Comparison of ENCODE assay signal across 8 mouse cellular contexts in the genomic region with DNA sequence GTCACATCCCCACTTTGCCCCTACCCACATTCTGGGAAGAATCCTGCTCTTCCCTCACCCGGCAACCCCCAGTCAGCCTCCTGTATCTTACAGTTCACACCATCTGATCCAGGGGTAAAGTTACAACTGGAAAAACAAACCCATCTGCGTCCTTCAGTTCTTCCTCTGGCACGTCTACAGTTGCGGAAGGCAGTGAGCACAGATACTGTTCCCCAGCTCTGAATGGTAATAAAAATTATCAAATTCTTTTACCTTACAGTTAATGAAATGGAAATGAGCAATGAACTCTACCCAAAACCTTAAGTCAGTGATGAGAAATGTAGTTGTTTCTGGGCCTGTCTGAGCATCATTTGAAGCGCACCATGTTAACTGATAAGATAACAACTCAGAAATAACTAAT. TPM values are rescaled to one million over a fixed set of nuclear protein-coding genes. Genes with fewer than 3 reads are reported as not detected.
A peak's percentile ranks its signal among the peaks of the same experiment; 100 is the strongest.
DNase-seq lines count a peak whose midpoint lies in the region; ATAC-seq lines count a peak whose summit lies in the region.

No protein-coding gene starts in this region.

- H3K36me3 ChIP-seq in lung, embryonic 16.5 days (ENCODE audit: control insufficient read depth, insufficient read depth, low read length): no peaks in the 10 kb centered on the region
- H3K36me3 ChIP-seq in embryonic facial prominence, embryonic 10.5 days (replicated peaks): no peaks in the 10 kb centered on the region
- H3K36me3 ChIP-seq in midbrain, embryonic 10.5 days: no peaks in the 10 kb centered on the region

- no peak for ATAC-seq in lung, embryonic 16.5 days (ENCODE audit: low read depth)
- ATAC-seq in monocyte, adult 5-6 weeks (replicated peaks; ENCODE audit: insufficient number of reproducible peaks, low FRiP score, low TSS enrichment, poor library complexity, severe bottlenecking): no peak

- no peaks in the 10 kb centered on the region for H3K27me3 ChIP-seq in lung, embryonic 16.5 days (ENCODE audit: control insufficient read depth, insufficient read depth, low read depth, low read length)
- H3K27me3 ChIP-seq in embryonic facial prominence, embryonic 10.5 days (replicated peaks; ENCODE audit: low read depth, poor library complexity, severe bottlenecking): no peaks in the 10 kb centered on the region
- no peaks in the 10 kb centered on the region for H3K27me3 ChIP-seq in midbrain, embryonic 10.5 days (ENCODE audit: low read depth, poor library complexity, severe bottlenecking)

- H3K4me1 ChIP-seq in lung, embryonic 16.5 days (replicated peaks; ENCODE audit: control insufficient read depth, insufficient read depth, low read length): peaks cover 61% of the 10 kb centered on the region
- peaks cover 68% of the 10 kb centered on the region for H3K4me1 ChIP-seq in embryonic facial prominence, embryonic 10.5 days
- peaks cover 77% of the 10 kb centered on the region for H3K4me1 ChIP-seq in midbrain, embryonic 10.5 days

- 30% methylated on average over 5 of the region's 5 CpGs for WGBS in lung, embryonic 16.5 days
- WGBS in embryonic facial prominence, embryonic 10.5 days: 49% methylated on average over 5 of the region's 5 CpGs
- WGBS in midbrain, embryonic 10.5 days: 55% methylated on average over 5 of the region's 5 CpGs

- H3K9me3 ChIP-seq in lung, embryonic 16.5 days (ENCODE audit: control insufficient read depth, low read length): no peaks in the 10 kb centered on the region
- H3K9me3 ChIP-seq in embryonic facial prominence, embryonic 10.5 days: no peaks in the 10 kb centered on the region
- H3K9me3 ChIP-seq in midbrain, embryonic 10.5 days (replicated peaks): peaks cover 4% of the 10 kb centered on the region

- 0 out of 2 replicates have a peak overlapping the region, but pooled peaks have one; percentile 2 for H3K4me3 ChIP-seq in lung, embryonic 16.5 days (ENCODE audit: low read length)
- H3K4me3 ChIP-seq in embryonic facial prominence, embryonic 10.5 days: no peak overlapping the region
- no peak overlapping the region for H3K4me3 ChIP-seq in midbrain, embryonic 10.5 days

- H3K27ac ChIP-seq in lung, embryonic 16.5 days (ENCODE audit: low read length): peak overlapping the region; percentile 99
- H3K27ac ChIP-seq in embryonic facial prominence, embryonic 10.5 days (replicated peaks): peak overlapping the region; percentile 98
- peak overlapping the region; percentile 96 for H3K27ac ChIP-seq in midbrain, embryonic 10.5 days (replicated peaks)

- peak overlapping the region; percentile 35; the same call in 1 of the 2 replicates for H3K9ac ChIP-seq in lung, embryonic 16.5 days (ENCODE audit: low read length)

- peak overlapping the region; percentile 11; the same call in 1 of the 2 replicates for H3K4me2 ChIP-seq in lung, embryonic 16.5 days (ENCODE audit: low read depth, low read length)

- no peak for DNase-seq in lung, postnatal 25 days (ENCODE audit: low spot score)
- DNase-seq in embryonic facial prominence, embryonic 10.5 days (ENCODE audit: low spot score): no peak
- peak; percentile 20 for DNase-seq in heart, postnatal 4 days
- DNase-seq in midbrain, embryonic 10.5 days (ENCODE audit: low spot score): no peak
- DNase-seq in adrenal gland, postnatal 10 days: no peak
- no peak for DNase-seq in frontal cortex, postnatal 25 days (ENCODE audit: low spot score in 2 of 2)

RNA-seq across cellular contexts. Expression of a gene that starts 38.1 kb away (rescaled TPM):
- 41.2 and 43.6 TPM in 2 replicates for polyA plus RNA-seq in lung, embryonic 16.5 days (2015; fragmentation: Nextera tagmentation; extraction: Ambion mirVana)
- 48.0 and 50.9 TPM in 2 replicates for polyA plus RNA-seq in embryonic facial prominence, embryonic 10.5 days (2016; fragmentation: Nextera tagmentation; extraction: Ambion mirVana)
- 100 to 1,000 TPM; 107 to 108 TPM for total RNA-seq in heart, postnatal 4 days (2021)
- 37.4 and 45.7 TPM in 2 replicates for polyA plus RNA-seq in midbrain, embryonic 10.5 days (2016; fragmentation: Nextera tagmentation; extraction: Ambion mirVana)
- total RNA-seq in adrenal gland, postnatal 10 days (2021): 100 to 1,000 TPM in 1 of 2 experiments, 10 to 100 TPM in 1; 63.7 to 105 TPM
- total RNA-seq in monocyte, adult 5-6 weeks (2017): 53.5 to 127 TPM (median 61.9 TPM) in 3 replicates

RNA-seq across cellular contexts. Expression of a gene that starts 52.5 kb away (rescaled TPM):
- 0.10 and 0.38 TPM in 2 replicates for polyA plus RNA-seq in lung, embryonic 16.5 days (2015; fragmentation: Nextera tagmentation; extraction: Ambion mirVana)
- 0.15 TPM in 1 of 2 replicates, not detected in the other for polyA plus RNA-seq in embryonic facial prominence, embryonic 10.5 days (2016; fragmentation: Nextera tagmentation; extraction: Ambion mirVana)
- not detected for total RNA-seq in heart, postnatal 4 days (2021)
- polyA plus RNA-seq in midbrain, embryonic 10.5 days (2016; fragmentation: Nextera tagmentation; extraction: Ambion mirVana): not detected in 2 replicates
- not detected for total RNA-seq in adrenal gland, postnatal 10 days (2021)
- 0.75 TPM in 1 of 3 replicates, not detected in the others for total RNA-seq in monocyte, adult 5-6 weeks (2017)
